Mouse (Mus musculus): ENCODE measurements around the gene Tmem205.
A peak's percentile ranks its signal among the peaks of the same experiment; 100 is the strongest.

Tmem205 gene

DNA sequence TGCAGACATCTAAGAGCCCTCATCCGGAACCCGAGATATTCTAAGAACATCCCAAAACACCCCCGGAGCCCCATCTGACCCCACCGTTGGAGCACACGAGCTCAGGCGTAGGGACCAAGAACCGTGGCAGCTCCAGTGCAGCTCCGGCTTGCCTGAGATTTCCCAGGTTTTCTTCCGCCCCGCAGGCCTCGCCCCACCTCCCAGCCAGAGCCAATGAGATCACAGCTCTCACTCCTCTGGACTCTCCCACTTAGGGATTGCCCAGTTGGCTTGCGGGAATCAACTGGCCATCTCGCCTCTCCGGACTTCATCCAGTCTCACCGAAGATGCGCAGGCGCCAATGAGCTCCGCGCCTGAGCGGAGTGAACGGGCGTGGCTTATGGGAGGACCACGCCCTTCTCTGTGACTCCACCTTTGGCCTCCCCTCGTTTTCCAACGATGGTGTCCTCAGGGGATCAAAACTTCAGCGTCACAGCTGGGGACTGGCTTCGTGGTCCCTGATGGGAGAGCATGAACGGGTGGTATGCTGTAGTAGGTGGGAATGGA, at the start of gene Tmem205, which contains the start of gene Ccdc159:
Tmem205 (minus strand) TSS at position 349 of the 546 bp plus-strand sequence.
Ccdc159 (plus strand) TSS at position 264 of the 546 bp plus-strand sequence.
- DNase-seq, result peak; percentile 93 to 98

DNA sequence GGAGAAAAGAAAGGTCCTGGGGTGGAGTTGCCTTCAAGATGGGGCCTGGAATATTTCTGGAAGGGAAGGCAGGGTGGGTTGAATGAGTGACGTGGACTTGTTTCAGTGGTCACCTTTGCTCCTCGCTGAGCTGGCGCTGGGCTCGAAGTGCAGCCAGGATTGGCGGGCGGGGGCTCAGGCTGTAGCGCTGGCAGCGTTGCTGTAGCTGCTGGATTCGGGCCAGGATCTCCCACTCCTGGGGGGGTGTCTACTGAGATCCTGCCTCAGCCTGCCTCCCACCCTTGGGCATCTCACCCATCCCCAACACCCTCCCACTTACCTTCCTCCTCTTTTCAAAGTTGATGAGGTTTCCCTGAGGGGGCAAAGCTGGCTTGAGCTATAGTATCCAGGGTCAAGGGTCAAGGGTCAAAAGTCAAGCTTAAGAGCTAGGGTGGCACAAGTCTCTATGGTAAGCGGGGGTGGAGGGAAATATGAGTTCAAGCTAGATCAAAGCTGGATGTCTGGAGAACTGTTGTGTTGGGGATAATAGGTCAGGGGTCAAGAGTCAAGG, 49.3 kb upstream of the Tmem205 start:
- DNase-seq, result no peak

DNA sequence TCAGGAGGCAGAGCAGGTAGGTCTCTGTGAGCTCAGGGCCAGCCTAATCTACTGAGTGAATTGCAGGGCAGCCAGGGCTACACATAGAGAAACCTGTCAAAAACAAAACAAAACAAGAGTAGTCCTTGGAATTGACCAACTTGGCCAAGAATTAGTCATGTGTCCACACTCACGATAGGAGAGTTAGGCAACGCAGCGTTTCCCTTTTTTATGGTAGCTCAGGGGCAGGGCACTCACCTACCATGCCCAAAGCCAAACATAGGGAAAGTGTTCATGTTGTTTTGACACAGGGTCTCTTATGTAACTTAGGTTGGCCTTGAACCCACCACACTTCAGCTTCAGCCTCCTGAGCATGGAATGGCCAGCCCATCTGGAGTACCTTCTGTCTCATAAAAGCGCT, 41.9 kb upstream of the Tmem205 start:
- DNase-seq, result no peak

DNA sequence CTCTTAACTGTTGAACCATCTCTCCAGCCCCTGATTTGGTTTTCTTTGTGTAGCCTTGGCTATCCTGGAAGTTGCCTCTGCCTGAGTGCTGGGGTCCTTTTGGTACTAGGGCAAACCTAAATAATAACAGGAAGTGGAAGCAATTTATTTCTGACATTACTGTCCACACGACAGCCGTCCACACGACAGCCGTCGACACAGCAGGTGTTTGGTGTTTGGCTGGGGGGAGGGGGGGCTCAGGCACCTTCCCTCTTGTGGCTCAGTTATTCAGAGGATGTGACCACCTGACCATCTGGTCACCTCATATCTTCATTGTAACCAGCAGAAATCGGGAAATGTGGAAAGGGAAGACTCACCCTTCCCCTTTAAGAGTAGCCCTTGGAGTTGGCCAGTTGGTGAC, 41.5 kb upstream of the Tmem205 start:
- DNase-seq, result no peak

DNA sequence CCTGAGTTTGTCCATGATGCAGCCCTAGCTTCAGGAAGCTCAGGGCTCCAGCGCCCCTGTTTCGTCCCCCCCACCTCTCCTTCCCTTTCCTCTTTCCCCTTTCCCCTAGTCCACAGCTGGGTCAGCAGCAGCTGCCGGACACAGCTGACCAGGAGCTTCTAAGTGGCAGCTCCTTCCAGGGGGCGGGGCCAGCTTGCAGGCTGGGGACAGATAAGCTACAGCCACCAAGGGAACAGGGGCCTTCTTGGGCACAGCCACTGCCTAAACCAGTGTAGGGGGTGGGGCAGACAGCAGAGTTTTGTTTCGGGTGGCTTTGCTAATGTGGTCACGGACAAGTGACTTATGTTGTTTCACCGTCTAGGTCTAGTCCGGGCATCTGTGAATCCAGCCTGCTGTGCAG, 36.1 kb upstream of the Tmem205 start, which contains the start of gene Epor:
Epor (minus strand) TSS at position 90 of the 400 bp plus-strand sequence.
- peak; percentile 55 to 78 for DNase-seq

DNA sequence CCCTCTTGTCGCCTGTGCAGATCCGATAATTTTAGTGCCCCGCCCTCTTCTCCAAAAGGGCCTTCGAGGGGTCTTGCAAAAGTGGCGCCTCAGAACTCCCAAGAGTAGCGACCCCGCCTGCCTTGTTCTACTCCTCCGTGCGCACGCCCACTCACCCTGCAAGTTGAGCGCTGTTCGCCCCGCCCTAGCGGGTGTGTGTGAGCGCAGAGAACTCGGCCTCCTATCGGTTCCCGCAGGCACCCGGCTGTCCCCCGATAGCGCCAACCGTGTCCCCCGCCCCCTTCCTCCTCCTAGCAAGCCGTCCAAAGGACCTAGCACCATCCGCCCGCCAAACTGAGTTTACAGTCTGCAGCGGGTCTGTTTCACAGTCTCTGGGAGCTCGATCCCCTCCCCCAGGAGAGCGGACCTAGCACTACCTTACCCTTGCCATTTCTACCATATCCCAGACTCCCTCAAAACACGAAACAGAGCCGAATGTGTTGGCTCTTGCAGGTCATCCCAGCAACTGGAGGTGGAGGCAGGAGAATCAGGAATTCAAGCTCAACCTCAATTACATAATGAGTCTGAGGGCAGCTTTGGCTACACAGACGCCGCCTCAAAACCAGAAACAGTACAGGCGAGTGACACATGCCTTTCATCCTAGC, 35.2 kb upstream of the Tmem205 start:
- DNase-seq, result peak; percentile 76 to 85

DNA sequence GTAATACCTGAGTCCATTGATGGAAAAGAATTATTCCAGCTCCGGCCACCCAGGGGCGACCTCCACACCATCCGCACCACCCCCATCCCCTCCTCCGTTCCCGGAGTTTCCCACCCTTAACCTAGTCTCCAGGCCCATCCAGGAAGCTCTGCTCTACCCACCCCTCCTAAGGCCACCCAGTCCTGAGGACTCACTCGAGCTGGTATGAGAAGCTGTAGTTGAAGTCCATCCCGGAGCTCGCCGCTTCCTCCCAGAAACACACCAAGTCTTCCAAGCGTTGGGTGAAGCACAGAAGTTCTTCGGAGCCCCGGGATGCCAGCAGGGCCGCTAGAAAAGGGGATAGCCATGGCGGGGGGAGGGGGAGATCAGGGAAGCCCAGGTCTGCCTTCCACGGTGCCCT, 34.7 kb upstream of the Tmem205 start:
- DNase-seq, result no peak

DNA sequence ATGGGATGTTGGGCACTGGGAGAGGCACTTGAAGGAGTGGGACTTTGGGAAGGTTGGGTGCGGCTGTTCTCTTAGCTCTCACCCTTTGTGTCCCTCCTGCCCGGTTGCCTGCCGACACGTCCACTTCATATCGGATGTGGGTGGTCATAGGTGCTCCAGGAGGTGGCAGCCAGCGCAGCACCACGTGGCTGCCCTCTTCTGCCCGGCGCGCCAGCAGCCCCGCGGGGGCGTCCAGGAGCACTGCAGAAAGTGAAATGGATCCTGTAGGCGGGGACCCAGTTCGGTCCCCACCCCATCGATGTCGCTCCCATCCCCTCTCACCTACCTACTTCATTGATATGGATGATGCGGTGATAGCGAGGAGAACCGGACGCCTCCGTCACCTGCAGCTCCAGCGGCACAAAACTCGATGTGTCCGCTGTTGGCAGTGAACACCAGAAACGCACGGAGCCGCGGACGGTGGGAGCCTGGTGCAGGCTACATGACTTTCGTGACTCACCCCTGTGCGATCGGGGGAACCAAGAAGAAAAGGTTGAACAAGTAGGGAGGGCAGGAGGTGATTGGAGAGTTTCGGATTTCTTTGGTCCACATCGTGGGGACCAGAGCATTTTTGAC, 34.1 kb upstream of the Tmem205 start:
- DNase-seq, result peak in 1 of 2 experiments; percentile 42

DNA sequence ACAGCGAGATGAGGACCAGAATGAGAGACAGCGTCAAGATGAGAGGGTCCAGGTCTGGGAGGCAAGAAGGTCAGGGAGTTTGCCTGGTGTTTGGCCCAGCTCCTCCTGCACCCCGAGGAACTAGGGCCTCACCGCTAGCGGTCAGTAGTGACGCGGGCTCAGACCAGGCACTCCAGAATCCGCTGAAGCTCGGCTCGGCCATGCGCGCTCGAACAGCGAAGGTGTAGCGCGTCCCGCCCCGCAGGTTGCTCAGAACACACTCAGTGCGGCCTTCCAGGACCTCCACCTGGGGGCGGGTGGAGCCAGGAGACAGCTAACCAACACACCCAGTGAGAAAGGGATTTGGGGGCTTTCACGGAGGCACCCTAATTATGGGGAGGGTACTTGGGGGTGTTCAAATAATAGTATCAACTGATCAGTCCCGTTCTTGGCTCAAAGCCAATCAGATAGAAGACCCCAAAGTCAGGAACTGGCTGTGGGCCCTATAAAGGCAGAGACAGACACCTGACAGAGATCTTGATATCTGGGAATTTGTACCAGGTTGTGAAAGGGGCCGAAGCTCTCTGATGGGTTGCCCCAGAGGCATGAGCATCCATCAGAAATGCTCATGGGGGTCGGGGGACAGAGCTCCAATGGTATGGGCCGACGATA, 33.3 kb upstream of the Tmem205 start:
- peak; percentile 56 to 61 for DNase-seq

DNA sequence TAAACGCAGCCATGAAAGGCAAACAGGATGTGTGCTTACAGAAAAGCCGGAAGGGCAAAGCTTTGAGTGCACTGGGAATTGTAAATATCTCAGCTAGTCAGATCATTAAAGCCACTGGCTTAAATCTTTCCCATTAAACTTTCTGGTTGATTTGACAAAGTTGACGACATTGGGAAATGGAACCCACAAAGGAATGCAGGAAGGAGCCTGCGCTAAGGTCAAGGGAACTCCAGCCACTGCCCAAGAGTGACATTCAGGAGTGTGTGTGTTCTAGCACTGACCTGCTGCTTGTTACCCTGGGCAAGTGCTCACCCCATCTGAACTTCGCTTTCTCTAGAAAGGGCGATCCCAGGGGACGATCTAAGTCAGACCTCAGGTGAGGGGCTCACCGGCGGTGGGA, 32.8 kb upstream of the Tmem205 start:
- no peak for DNase-seq

DNA sequence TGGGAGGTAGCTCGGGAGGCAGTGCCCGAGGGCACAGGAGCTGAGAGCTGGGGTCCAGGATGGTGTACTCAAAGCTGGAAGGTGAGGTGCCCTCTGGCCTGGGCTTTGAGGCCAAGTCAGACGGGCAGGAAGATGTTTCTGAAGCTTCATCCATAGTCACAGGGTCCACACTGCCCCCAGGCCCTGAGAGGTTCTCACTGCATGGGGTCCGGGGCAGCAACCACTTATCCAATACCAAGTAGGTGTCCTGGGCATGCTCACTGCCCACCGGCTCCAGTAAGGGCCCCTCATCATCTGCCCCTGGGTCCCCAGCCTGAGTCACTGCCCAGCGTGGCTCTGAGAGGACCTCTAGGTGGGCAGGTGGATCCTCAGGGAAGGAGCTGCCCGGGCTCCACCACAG, 31.9 kb upstream of the Tmem205 start:
- DNase-seq, result peak in 1 of 2 experiments; percentile 21

DNA sequence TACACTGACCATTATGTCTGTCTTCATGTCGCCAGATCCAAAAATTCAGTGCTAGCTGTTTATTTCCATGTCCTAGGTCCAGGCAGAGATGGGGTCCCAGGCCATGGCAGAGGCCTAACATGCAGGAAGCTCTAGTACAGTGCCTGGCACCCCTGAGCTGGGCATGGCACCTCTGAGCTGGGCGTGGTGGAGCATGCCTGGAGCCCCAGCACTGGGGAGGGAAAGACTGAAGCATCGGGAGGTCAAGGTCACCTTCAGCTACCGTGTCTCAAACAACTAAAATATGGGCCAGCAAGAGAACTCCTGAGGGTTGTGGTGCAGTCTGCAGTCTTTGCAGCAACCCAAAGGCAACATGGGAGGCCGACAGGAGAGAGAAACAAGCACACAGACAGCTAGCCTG, 31.0 kb upstream of the Tmem205 start:
- DNase-seq, result no peak

DNA sequence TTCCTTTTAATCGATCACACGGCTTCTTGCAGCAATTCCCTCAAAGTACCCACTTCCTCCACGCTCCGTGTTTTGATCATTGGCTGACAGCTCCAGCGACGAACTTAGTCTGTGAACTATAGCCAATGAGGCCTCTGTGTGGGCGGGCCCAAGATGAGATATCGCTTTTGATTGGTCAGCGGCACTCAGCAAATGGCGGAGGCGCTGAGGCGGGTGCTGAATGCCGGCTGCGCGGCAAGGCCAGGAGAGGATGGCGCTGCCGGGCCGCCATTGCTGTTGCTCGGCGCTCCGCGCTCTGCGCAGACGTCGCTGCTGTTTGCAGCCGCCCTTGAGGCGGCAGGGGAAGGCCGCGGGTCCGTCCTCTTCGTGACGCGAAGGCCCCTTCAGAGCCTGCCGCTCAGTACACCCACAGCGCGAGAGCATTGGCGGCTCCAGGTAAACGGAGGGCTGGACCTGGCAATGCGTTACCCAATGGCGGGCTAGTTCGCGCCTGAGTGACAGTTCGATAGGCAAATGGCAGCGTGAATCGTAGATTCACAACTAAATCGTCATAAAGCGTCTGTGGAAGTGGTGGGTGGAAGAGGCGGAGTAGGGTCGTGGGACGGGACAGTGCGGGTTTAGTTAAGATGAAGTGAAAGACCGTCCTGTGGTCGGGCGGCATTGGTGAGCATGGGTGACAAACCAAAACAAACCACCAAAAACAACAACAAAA, 28.4 kb upstream of the Tmem205 start, which contains the start of gene Swsap1:
Swsap1 (plus strand) TSS at position 186 of the 712 bp plus-strand sequence.
- DNase-seq, result peak; percentile 98 to 99

DNA sequence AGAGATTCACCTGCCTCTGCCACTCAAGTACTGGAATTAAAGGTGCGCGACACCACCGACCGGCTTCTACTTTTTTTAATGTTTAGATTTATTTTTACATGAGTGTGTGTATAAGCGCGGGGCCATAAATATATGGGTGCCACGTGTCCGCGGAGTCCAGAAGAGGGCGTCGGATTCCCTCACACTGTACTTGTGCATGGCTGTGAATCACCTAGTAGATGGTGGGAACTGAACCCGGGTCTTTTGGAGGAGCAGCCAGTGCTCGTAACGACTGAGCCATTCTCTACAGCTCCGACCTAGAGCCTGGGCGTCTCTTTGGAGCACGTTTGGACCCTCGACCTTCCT, 27.8 kb upstream of the Tmem205 start:
- no peak for DNase-seq

DNA sequence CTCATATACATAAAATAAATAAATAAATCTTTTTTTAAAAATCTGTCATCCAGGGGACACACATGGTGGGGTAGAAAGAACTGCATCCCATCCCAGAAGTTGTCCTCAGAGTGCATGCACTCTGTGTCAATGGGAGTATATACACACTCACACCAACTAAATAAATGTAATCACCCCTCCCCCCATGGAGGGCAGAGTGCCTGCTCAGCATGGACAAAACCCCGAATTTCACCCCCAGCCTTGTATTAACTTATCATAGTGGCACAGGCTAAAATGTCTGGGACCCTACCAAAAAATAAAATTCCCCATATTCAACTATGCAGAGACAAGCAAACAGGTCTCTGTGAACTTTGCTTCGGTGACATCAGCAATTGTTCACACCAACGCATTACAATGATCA, 27.3 kb upstream of the Tmem205 start:
- DNase-seq, result no peak

DNA sequence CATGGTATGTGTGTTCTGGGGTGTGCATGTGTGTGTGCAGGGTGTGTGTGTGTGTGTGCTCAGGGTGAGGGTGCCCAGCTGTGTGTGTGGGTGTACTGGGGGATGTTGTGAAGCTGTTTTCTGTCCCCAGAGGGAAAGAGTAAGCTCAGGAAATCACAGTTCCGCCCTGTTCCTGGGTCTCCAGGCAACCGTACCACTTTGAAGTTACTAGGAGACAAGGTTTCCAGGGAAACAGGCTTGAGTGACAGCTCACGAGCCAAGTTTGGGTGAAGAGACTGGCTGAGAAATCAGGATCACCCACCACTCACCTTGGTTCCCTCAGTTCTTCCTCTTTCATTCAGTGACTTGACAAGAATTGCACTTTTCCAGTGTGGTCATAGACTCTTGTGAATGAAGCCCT, 26.2 kb upstream of the Tmem205 start:
- no peak for DNase-seq

DNA sequence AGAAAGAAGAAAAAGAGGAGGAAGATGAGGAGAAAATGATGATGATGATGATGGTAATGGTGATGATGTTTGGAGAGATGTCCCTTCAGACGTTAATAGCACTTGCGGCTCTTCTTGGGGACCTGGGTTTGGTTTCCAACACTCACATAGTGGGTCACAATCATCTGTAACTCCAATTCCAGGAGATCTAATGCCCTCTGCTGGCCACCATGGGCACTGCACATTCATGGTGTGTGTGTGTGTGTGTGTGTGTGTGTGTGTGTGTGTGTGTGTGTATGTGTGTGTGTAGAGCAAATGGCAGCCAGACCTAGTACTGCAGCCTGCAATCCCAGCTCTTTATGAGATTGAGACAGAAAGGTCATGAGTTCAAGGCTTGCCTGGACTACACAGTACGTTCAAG, 24.6 kb upstream of the Tmem205 start:
- DNase-seq, result peak in 1 of 2 experiments; percentile 20

DNA sequence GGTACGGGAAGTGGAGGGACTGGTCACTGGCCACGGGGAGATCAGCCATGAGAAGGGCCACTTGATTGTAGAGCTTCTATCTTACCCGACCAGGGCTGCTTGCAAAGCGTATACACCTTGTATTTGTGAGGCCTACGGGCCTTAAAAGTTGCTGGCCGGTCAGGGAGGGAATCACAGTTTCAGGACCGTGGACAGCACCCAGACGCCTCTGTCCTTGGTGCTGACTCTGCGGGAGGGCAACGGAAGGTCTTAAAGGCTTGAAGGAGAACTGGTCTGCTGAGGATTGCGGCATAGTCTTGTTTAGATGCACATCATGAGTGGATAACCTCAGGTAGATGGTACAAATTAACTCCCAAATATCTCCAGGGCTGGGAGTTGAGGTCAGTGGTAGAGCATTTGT, 23.0 kb upstream of the Tmem205 start:
- DNase-seq, result peak; percentile 52 to 80

DNA sequence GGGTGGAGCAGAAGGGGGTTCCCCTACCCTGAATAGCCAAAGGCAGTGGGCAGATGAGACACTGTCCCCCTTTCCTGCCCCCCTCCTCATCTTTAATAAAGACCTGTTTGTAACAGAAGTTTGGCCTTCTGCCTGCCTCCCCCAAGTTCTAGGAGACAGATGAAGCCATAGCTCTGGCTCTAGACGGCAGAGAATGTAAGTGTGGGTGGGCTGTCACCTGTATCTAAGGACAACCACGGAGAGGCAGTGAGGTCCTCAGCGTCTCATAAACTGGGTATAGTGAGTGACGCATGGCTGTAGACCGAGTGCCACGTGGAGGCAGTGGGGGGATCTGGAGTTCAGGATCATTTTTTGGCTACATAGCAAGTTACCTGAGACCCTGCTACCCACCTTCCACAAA, 21.4 kb upstream of the Tmem205 start:
- no peak for DNase-seq

DNA sequence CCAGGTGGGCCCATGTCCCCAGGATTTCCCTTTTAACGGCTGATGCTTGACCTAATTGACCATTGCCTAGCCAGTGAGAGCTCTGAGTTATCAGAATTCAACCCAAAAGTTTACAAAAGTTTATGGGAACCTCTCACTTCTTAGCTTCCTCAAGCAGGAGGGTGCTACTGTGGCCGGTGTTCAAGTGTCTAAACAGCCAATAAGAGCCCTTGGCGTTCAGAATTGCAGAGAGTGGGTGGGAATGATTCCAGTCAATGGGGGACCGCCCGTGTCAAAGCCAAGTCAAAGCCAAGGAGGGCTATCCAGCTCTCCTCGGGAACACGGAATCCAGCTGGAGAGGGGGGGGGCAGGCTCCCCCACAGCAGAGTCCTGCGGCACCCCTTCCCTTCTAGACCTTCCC, 20.8 kb upstream of the Tmem205 start:
- no peak for DNase-seq

DNA sequence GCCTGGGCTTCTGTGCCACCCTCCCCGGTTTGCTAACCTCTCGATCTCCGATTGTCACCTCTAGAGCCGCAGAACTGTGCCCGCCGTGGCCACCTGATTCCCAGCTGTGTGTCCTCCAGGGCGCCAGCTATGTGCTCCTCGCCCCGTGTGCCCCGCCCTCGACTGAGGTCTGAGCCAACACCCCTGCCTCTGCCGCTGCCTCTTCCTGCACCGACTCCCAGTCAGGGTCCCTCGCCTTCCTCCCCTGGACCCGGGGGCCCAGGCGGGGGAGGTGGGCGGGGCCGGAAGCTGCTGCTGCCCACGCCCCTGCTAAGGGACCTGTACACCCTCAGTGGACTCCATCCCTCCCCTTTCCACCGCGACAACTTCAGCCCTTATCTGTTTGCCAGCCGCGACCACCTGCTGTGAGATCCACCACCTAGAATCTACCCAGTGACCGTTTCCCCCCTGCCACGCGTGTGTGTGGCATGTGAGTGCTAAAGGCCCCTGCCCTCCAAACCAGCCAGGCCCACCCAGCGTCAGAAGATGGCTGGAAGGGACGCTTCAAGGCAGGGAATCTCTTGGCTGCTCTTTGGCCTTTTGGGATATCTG, 20.3 kb upstream of the Tmem205 start:
- no peak for DNase-seq

DNA sequence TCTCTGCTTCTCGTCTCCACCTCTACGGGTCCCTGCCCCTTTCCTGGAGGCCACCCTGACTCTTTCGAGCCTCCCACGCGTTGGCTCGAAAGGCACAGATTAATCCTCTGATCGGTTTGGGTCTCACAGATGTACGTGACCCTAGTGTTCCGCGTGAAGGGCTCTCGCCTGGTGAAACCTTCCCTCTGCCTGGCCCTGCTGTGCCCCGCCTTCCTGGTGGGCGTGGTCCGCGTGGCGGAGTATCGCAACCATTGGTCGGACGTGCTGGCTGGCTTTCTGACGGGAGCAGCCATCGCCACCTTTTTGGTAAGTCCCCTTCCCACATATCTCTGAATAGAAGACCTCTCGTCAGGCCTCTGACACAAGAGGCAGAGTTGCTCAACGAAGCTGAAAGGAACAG, 16.9 kb upstream of the Tmem205 start:
- peak; percentile 18 to 39 for DNase-seq
